Mouse (Mus musculus) liver, embryonic 16.5 days (tissue): ENCODE data around the gene Birc3. TPM values are rescaled to one million over a fixed set of nuclear protein-coding genes. Genes with fewer than 3 reads are reported as not detected.

Source experiments
- ATAC-seq: fragments of 200-750 bp; cut with Nextera tagmentation; 2 replicates; pipeline ENCODE4 v1.8.0; 2017; ENCODE audit warnings: low read depth, mild to moderate bottlenecking, moderate number of reproducible peaks, moderate library complexity
- H3K27ac ChIP-seq: fragments of 300-500 bp; sonication (generic); 2 replicates; pipeline ENCODE4 v1.5.1; 2014; ENCODE audit warnings: mild to moderate bottlenecking, low read length
- H3K27me3 ChIP-seq: fragments of 300-500 bp; sonication (generic); 2 replicates; pipeline ENCODE4 v1.6.1; 2014; ENCODE audit warnings: low read depth, low read length, mixed read lengths; ENCODE audit not compliant: control insufficient read depth, insufficient read depth
- H3K36me3 ChIP-seq: fragments of 300-500 bp; sonication (generic); 2 replicates; pipeline ENCODE4 v1.6.1; 2014; ENCODE audit warnings: mild to moderate bottlenecking; ENCODE audit not compliant: control insufficient read depth, insufficient read depth
- H3K4me1 ChIP-seq: fragments of 300-500 bp; sonication (generic); 2 replicates; pipeline ENCODE4 v1.6.1; 2014; ENCODE audit warnings: low read depth, low read length, mixed read lengths; ENCODE audit not compliant: control insufficient read depth
- H3K4me2 ChIP-seq: fragments of 300-500 bp; sonication (generic); 2 replicates; pipeline ENCODE4 v1.6.1; 2014; ENCODE audit warnings: low read depth, low read length, mixed read lengths
- H3K4me3 ChIP-seq: fragments of 300-500 bp; sonication (generic); 2 replicates; pipeline ENCODE4 v1.5.1; 2014; ENCODE audit warnings: low read depth, mild to moderate bottlenecking, low read length
- H3K9ac ChIP-seq: fragments of 300-500 bp; sonication (generic); 2 replicates; pipeline ENCODE4 v1.6.1; 2014; ENCODE audit warnings: low read depth, low read length
- H3K9me3 ChIP-seq: fragments of 300-500 bp; sonication (generic); replicated peaks from 2 replicates; pipeline ENCODE4 v1.6.1; 2016; ENCODE audit warnings: low read length; ENCODE audit not compliant: control insufficient read depth
- WGBS: fragments of 180-500 bp; shearing (Covaris S2); extraction: QIAGEN DNeasy Blood & Tissue Kit; methylation state at CpG from one replicate; pipeline ENCODE4 v1.1.7; 2014; ENCODE audit not compliant: insufficient replicate concordance; 5-methylcytosine and 5-hydroxymethylcytosine counted together
- polyA plus RNA-seq: library from polyadenylated mRNA; unstranded; fragments of >200 nt; fragmentation: Nextera tagmentation; extraction: Ambion mirVana; gene quantifications from 2 replicates; pipeline ENCODE4 v1.2.1, GENCODE M21; 2015

Gene Birc3
- polyA plus RNA-seq, 1 experiment from 2014 or later = 7.4 TPM

GRCm38 (mm10) chr9:7805101-7805506 is 67.9 kb downstream of the Birc3 start:
- no peaks in the 10 kb centered on the region for H3K27me3 ChIP-seq
- H3K27ac ChIP-seq = no peak overlapping the region
- WGBS = 64% methylated on average over 4 of the region's 5 CpGs
- H3K4me2 ChIP-seq = peak overlapping the region; percentile 27; the same call in 1 of the 2 replicates
- H3K9me3 ChIP-seq = no peaks in the 10 kb centered on the region
- no peak overlapping the region; the same call in 1 of the 2 replicates for H3K4me3 ChIP-seq
- H3K36me3 ChIP-seq = no peaks in the 10 kb centered on the region
- no peak overlapping the region for H3K9ac ChIP-seq
- ATAC-seq = 0 out of 2 replicates have a peak, but pooled peaks have one; percentile 43
- H3K4me1 ChIP-seq = peaks cover 3% of the 10 kb centered on the region

Other genes with a start within 250 kb of the Birc3 start
- gene Mmp20, start 245.0 kb downstream of the Birc3 start, polyA plus RNA-seq = not detected in 2 replicates
- not detected in 2 replicates for gene Mmp7, start 181.1 kb downstream of the Birc3 start, polyA plus RNA-seq
- 28.6 and 30.5 TPM in 2 replicates for gene Tmem123, start 109.1 kb downstream of the Birc3 start, polyA plus RNA-seq
- gene Birc2, start 36.1 kb downstream of the Birc3 start, polyA plus RNA-seq = 14.2 and 14.4 TPM in 2 replicates
- gene Yap1, start 131.4 kb upstream of the Birc3 start, polyA plus RNA-seq = 2.8 and 3.4 TPM in 2 replicates
- gene Cfap300, start 169.6 kb upstream of the Birc3 start, polyA plus RNA-seq = 0.36 and 0.78 TPM in 2 replicates